Mouse (Mus musculus): ENCODE measurements at regions not wholly inside any gene's neighbourhood (a gene's known extent, or its start where the extent isn't known, plus 50 kb on each side); places are given as distances from the start of the nearest gene placed in this dataset.

GRCm38 (mm10) chr1:35137907-35138306 lies 288.1 kb downstream of the Plekhb2 start:
- TF ChIP-seq POLR2A (IDR thresholded peaks at IDR 0.05; ENCODE audit: insufficient read depth, low read length) (no peak), CTCF (IDR thresholded peaks at IDR 0.05; ENCODE audit: low read depth, low read length) (no peak)
